In genomic region chrX:100443532-100443931, GRCm38 (mm10) we compare ENCODE assay signal across 17 mouse cellular contexts. TPM values are rescaled to one million over a fixed set of nuclear protein-coding genes. Genes with fewer than 3 reads are reported as not detected.
"Had no signal": no experiment of that assay in that cellular context is flagged by ENCODE, and none has a peak within 500 bp of the region (broad histone marks: within the 10 kb centered on the region; RNA-seq: fewer than 3 reads in every experiment).

No protein-coding gene starts in this region.

- DNase-seq: lung, adult 18-20 months; lung, embryonic 14.5 days; lung, postnatal 10 days; lung, postnatal 4 days; midbrain, embryonic 14.5 days; retina, postnatal 1 day; right cerebral cortex, adult 18-20 months; right cerebral cortex, postnatal 25 days; right cerebral cortex, postnatal 4 days; spleen, adult 18-20 months; thymus, adult 2 months; thymus, postnatal 25 days; thymus, postnatal 4 days had no signal

RNA-seq across cellular contexts. Expression of gene Awat2, which starts 1.0 kb away (rescaled TPM):
- total RNA-seq: midbrain, postnatal 0 days; monocyte, adult 5-6 weeks had no signal

RNA-seq across cellular contexts. Expression of gene Otud6a, which starts 14.7 kb away (rescaled TPM):
- total RNA-seq: megakaryocyte, adult 5-6 weeks; megakaryocyte-erythroid progenitor cell, adult 5-6 weeks; midbrain, postnatal 0 days; monocyte, adult 5-6 weeks had no signal
